Mouse (Mus musculus) kidney, adult 10 weeks (tissue): ENCODE data around the gene Pla1a. TPM values are rescaled to one million over a fixed set of nuclear protein-coding genes. Genes with fewer than 3 reads are reported as not detected.

ENCODE experiments used
- polyA plus RNA-seq: library from polyadenylated mRNA; stranded (reverse); fragments of 350-450 nt; fragmentation: Illumina TruSeq; extraction: RNeasy Lipid Tissue Mini Kit (QIAGEN cat#74804); gene quantifications from one replicate; pipeline ENCODE4 v1.2.3, GENCODE M21; 2014; ENCODE audit warnings: low read depth, low replicate concordance

Pla1a gene
- 12.2 TPM for polyA plus RNA-seq

GRCm38 (mm10) chr16:38432498-38433425 lies at the start of gene Pla1a:
Gene Pla1a (minus strand): TSS chr16:38433145.

GRCm38 (mm10) chr16:38455511-38456418 lies 22.8 kb upstream of the Pla1a start, which contains the start of gene Cd80:
Gene Cd80 (plus strand): TSS chr16:38455561.

GRCm38 (mm10) chr16:38452442-38453202 lies 19.7 kb upstream of the Pla1a start, which contains the start of gene Adprh:
Gene Adprh (minus strand): TSS chr16:38452703.

GRCm38 (mm10) chr16:38361933-38362332 lies 71.0 kb downstream of the Pla1a start, which contains the start of gene Popdc2:
Gene Popdc2 (plus strand): TSS chr16:38362209.

DNA sequence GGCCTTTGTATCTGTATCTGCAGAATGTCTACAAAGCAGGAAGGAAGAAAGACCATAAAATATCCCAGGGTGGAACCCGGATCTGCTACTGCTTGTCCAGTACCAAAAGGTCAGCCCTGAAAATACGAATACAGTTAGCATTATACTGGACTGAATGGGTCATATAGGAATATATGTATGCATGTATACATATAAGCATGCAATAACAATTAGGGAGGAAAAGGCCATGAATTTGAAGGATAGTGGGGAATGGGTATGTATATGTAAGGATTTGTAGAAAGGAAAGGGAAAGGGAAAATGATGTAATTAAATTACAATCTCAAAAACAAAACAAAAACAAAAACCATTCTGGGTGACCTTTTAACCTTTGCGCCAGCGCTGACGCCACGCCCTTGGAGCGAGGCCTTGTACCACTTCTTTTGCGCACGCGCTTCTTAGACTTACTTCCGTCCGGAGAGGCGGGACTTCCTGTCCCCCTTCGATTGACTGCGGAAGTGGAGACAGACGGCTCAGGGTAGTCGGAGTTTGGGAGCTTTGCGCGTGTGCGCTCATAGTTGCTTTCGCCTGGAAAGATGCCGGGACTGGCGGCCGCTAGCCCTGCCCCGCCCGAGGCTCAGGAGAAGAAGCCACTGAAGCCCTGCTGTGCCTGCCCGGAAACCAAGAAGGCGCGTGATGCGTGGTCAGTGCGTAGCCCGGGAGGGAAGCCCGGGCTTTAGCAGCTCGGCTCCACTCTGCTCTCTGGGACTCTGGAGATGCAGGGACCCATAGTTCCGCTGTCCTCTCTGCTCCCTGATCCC lies 86.2 kb downstream of the Pla1a start, which contains the start of the genes Cox17 and Gm21987:
Cox17 (plus strand) TSS at position 463 of the 797 bp plus-strand sequence.
Gm21987 (plus strand) TSS at position 512 of the 797 bp plus-strand sequence.

Other genes with a start within 250 kb of the Pla1a start
- 1.3 TPM for gene Nr1i2, start 138.3 kb downstream of the Pla1a start, polyA plus RNA-seq
- gene Maats1, start 91.0 kb downstream of the Pla1a start, polyA plus RNA-seq: 1.1 TPM
- gene Cox17, start 86.2 kb downstream of the Pla1a start, polyA plus RNA-seq: 155 TPM
- gene Gm21987, start 86.1 kb downstream of the Pla1a start, polyA plus RNA-seq: not detected
- not detected for gene Popdc2, start 70.9 kb downstream of the Pla1a start, polyA plus RNA-seq
- 8.2 TPM for gene Adprh, start 19.6 kb upstream of the Pla1a start, polyA plus RNA-seq
- gene Cd80, start 22.4 kb upstream of the Pla1a start, polyA plus RNA-seq: 0.20 TPM
- 13.7 TPM for gene Timmdc1, start 89.5 kb upstream of the Pla1a start, polyA plus RNA-seq
- 46.7 TPM for gene Poglut1, start 117.1 kb upstream of the Pla1a start, polyA plus RNA-seq
- 21.7 TPM for gene Tmem39a, start 125.6 kb upstream of the Pla1a start, polyA plus RNA-seq